Mouse (Mus musculus) embryonic facial prominence, embryonic 12.5 days (tissue): ENCODE measurements around the gene Defb21. TPM values are rescaled to one million over a fixed set of nuclear protein-coding genes. Genes with fewer than 3 reads are reported as not detected.

ENCODE experiments used
- ATAC-seq: fragments of 200-750 bp; cut with Nextera tagmentation; 2 replicates; pipeline ENCODE4 v1.8.0; 2017; ENCODE audit not compliant: insufficient number of reproducible peaks, insufficient read depth, low FRiP score, low TSS enrichment
- H3K27ac ChIP-seq: fragments of 300-500 bp; sonication (generic); 2 replicates; pipeline ENCODE4 v1.5.1; 2016; ENCODE audit warnings: mild to moderate bottlenecking
- H3K27me3 ChIP-seq: fragments of 300-500 bp; sonication (generic); 2 replicates; pipeline ENCODE4 v1.6.1; 2016; ENCODE audit warnings: mild to moderate bottlenecking, moderate library complexity
- H3K36me3 ChIP-seq: fragments of 300-500 bp; sonication (generic); 2 replicates; pipeline ENCODE4 v1.6.1; 2016; ENCODE audit warnings: mild to moderate bottlenecking
- H3K4me1 ChIP-seq: fragments of 300-500 bp; sonication (generic); 2 replicates; pipeline ENCODE4 v1.6.1; 2016
- H3K4me2 ChIP-seq: fragments of 300-500 bp; sonication (generic); replicated peaks from 2 replicates; pipeline ENCODE4 v1.6.1; 2016; ENCODE audit warnings: mild to moderate bottlenecking, moderate library complexity
- H3K4me3 ChIP-seq: fragments of 300-500 bp; sonication (generic); 2 replicates; pipeline ENCODE4 v1.5.1; 2016; ENCODE audit warnings: mild to moderate bottlenecking
- H3K9ac ChIP-seq: fragments of 300-500 bp; sonication (generic); 2 replicates; pipeline ENCODE4 v1.6.1; 2016; ENCODE audit warnings: mild to moderate bottlenecking, moderate library complexity
- H3K9me3 ChIP-seq: fragments of 300-500 bp; sonication (generic); 2 replicates; pipeline ENCODE4 v1.6.1; 2016; ENCODE audit warnings: mild to moderate bottlenecking, moderate library complexity
- WGBS: fragments of 180-500 bp; shearing (Covaris S2); methylation state at CpG from one replicate; pipeline ENCODE4 v1.1.7; 2016; 5-methylcytosine and 5-hydroxymethylcytosine counted together
- polyA plus RNA-seq: library from polyadenylated mRNA; unstranded; fragments of >200 nt; fragmentation: Nextera tagmentation; extraction: Ambion mirVana; gene quantifications from 2 replicates; pipeline ENCODE4 v1.2.1, GENCODE M21; 2016

Gene Defb21
- polyA plus RNA-seq, 1 experiment from 2014 or later, result not detected

- Histone ChIP-seq H3K4me1 (no peaks in the 10 kb centered on the region), H3K9me3 (no peaks in the 10 kb centered on the region), H3K36me3 (no peaks in the 10 kb centered on the region), H3K4me3 (no peak overlapping the region), H3K27ac (no peak overlapping the region), H3K4me2 (no peak overlapping the region), H3K27me3 (no peaks in the 10 kb centered on the region), H3K9ac (no peak overlapping the region)
- WGBS, result 80% methylated on average over 6 of the region's 6 CpGs
- ATAC-seq, result no peak
These were observed 2.2 kb upstream of the Defb21 start for GRCm38 (mm10) chr2:152570313-152570712.

- Histone ChIP-seq H3K27me3 (no peaks in the 10 kb centered on the region), H3K36me3 (no peaks in the 10 kb centered on the region), H3K9me3 (no peaks in the 10 kb centered on the region), H3K4me1 (no peaks in the 10 kb centered on the region), H3K4me3 (no peak overlapping the region), H3K4me2 (no peak overlapping the region), H3K9ac (no peak overlapping the region), H3K27ac (no peak overlapping the region)
- 87% methylated on average over 8 of the region's 8 CpGs for WGBS
- no peak for ATAC-seq
These were observed 940 bp downstream of the Defb21 start for GRCm38 (mm10) chr2:152573484-152573883.

- Histone ChIP-seq H3K4me2 (no peak within 1 kb of the TSS), H3K9me3 (no peaks in the 10 kb centered on the region), H3K36me3 (no peaks in the 10 kb centered on the region), H3K27ac (no peak within 1 kb of the TSS), H3K4me3 (no peak within 1 kb of the TSS), H3K9ac (no peak within 1 kb of the TSS), H3K27me3 (no peaks in the 10 kb centered on the region), H3K4me1 (no peaks in the 10 kb centered on the region)
- 75% methylated on average over 7 of the region's 7 CpGs for WGBS
- ATAC-seq, result no peak
These were observed 7.6 kb downstream of the Defb21 start, which contains the start of gene Defb19 for GRCm38 (mm10) chr2:152580107-152580506. TSS of gene Defb19 (minus strand) at chr2:152580312.

GRCm38 (mm10) chr2:152580612-152581011 lies 8.1 kb downstream of the Defb21 start:
- H3K27me3 ChIP-seq, result no peaks in the 10 kb centered on the region
- WGBS, result 89% methylated on average over 11 of the region's 11 CpGs
- ATAC-seq, result no peak

GRCm38 (mm10) chr2:152586926-152587560 lies 14.5 kb downstream of the Defb21 start:
- H3K4me2 ChIP-seq, result no peak overlapping the region
- no peaks in the 10 kb centered on the region for H3K9me3 ChIP-seq
- H3K4me1 ChIP-seq, result no peaks in the 10 kb centered on the region
- no peak overlapping the region for H3K4me3 ChIP-seq
- no peak overlapping the region for H3K9ac ChIP-seq
- H3K36me3 ChIP-seq, result no peaks in the 10 kb centered on the region
- no peak for ATAC-seq
- 82% methylated on average over 4 of the region's 4 CpGs for WGBS
- no peak overlapping the region for H3K27ac ChIP-seq
- H3K27me3 ChIP-seq, result no peaks in the 10 kb centered on the region

More at GRCm38 (mm10) chr2:152580612-152581011, 8.1 kb downstream of the Defb21 start:
- H3K27ac ChIP-seq, result no peak overlapping the region
- H3K4me3 ChIP-seq, result no peak overlapping the region
- no peak overlapping the region for H3K4me2 ChIP-seq
- no peaks in the 10 kb centered on the region for H3K36me3 ChIP-seq
- H3K9ac ChIP-seq, result no peak overlapping the region
- H3K4me1 ChIP-seq, result no peaks in the 10 kb centered on the region
- no peaks in the 10 kb centered on the region for H3K9me3 ChIP-seq

- Histone ChIP-seq H3K9me3 (no peaks in the 10 kb centered on the region), H3K4me1 (no peaks in the 10 kb centered on the region), H3K9ac (no peak overlapping the region), H3K27ac (no peak overlapping the region), H3K27me3 (no peaks in the 10 kb centered on the region), H3K4me3 (no peak overlapping the region), H3K4me2 (no peak overlapping the region), H3K36me3 (no peaks in the 10 kb centered on the region)
- WGBS, result 28% methylated on average over 2 of the region's 2 CpGs
- no peak for ATAC-seq
These were observed 15.9 kb downstream of the Defb21 start for GRCm38 (mm10) chr2:152588450-152588849.

- no peak overlapping the region for H3K27ac ChIP-seq
- no peaks in the 10 kb centered on the region for H3K36me3 ChIP-seq
- 30% methylated on average over 6 of the region's 6 CpGs for WGBS
- H3K9me3 ChIP-seq, result no peaks in the 10 kb centered on the region
- no peaks in the 10 kb centered on the region for H3K4me1 ChIP-seq
- H3K27me3 ChIP-seq, result no peaks in the 10 kb centered on the region
- no peak for ATAC-seq
- H3K4me2 ChIP-seq, result no peak overlapping the region
- no peak overlapping the region for H3K4me3 ChIP-seq
- no peak overlapping the region for H3K9ac ChIP-seq
These were observed 16.5 kb downstream of the Defb21 start for GRCm38 (mm10) chr2:152589021-152589420.

GRCm38 (mm10) chr2:152599299-152599698 lies 26.8 kb downstream of the Defb21 start, which contains the start of gene Defb45:
TSS of gene Defb45 (minus strand) at chr2:152599399.
- no peaks in the 10 kb centered on the region for H3K36me3 ChIP-seq
- 59% methylated on average over 7 of the region's 7 CpGs for WGBS
- H3K4me1 ChIP-seq, result no peaks in the 10 kb centered on the region
- H3K9me3 ChIP-seq, result no peaks in the 10 kb centered on the region
- no peaks in the 10 kb centered on the region for H3K27me3 ChIP-seq
- no peak within 1 kb of the TSS for H3K4me2 ChIP-seq
- ATAC-seq, result no peak
- H3K9ac ChIP-seq, result no peak within 1 kb of the TSS
- H3K4me3 ChIP-seq, result no peak within 1 kb of the TSS
- no peak within 1 kb of the TSS for H3K27ac ChIP-seq

- Histone ChIP-seq H3K9me3 (no peaks in the 10 kb centered on the region), H3K4me1 (no peaks in the 10 kb centered on the region), H3K4me3 (no peak overlapping the region), H3K9ac (no peak overlapping the region), H3K27ac (no peak overlapping the region), H3K4me2 (no peak overlapping the region), H3K36me3 (no peaks in the 10 kb centered on the region), H3K27me3 (no peaks in the 10 kb centered on the region)
- WGBS, result 83% methylated on average over 6 of the region's 6 CpGs
- no peak for ATAC-seq
These were observed 27.5 kb downstream of the Defb21 start for GRCm38 (mm10) chr2:152600076-152600475.

- no peak overlapping the region for H3K9ac ChIP-seq
- H3K9me3 ChIP-seq, result no peaks in the 10 kb centered on the region
- H3K36me3 ChIP-seq, result no peaks in the 10 kb centered on the region
- H3K27me3 ChIP-seq, result no peaks in the 10 kb centered on the region
- WGBS, result 73% methylated on average over 4 of the region's 4 CpGs
- no peaks in the 10 kb centered on the region for H3K4me1 ChIP-seq
- ATAC-seq, result no peak
- H3K4me3 ChIP-seq, result no peak overlapping the region
- no peak overlapping the region for H3K4me2 ChIP-seq
- no peak overlapping the region for H3K27ac ChIP-seq
These were observed 28.9 kb downstream of the Defb21 start for GRCm38 (mm10) chr2:152601275-152601960.

- no peak within 1 kb of the TSS for H3K4me3 ChIP-seq
- no peak within 1 kb of the TSS for H3K4me2 ChIP-seq
- no peak within 1 kb of the TSS for H3K27ac ChIP-seq
- no peak within 1 kb of the TSS for H3K9ac ChIP-seq
- 85% methylated on average over 15 of the region's 15 CpGs for WGBS
- no peaks in the 10 kb centered on the region for H3K27me3 ChIP-seq
- no peaks in the 10 kb centered on the region for H3K4me1 ChIP-seq
- no peaks in the 10 kb centered on the region for H3K9me3 ChIP-seq
- H3K36me3 ChIP-seq, result no peaks in the 10 kb centered on the region
- no peak for ATAC-seq
These were observed 31.5 kb downstream of the Defb21 start, which contains the start of gene Defb36 for GRCm38 (mm10) chr2:152604057-152604456. TSS of gene Defb36 (plus strand) at chr2:152604327.

GRCm38 (mm10) chr2:152607746-152608145 lies 35.2 kb downstream of the Defb21 start:
- no peaks in the 10 kb centered on the region; the same call in 1 of the 2 replicates for H3K27me3 ChIP-seq
- H3K9ac ChIP-seq, result no peak overlapping the region
- H3K4me2 ChIP-seq, result no peak overlapping the region
- 61% methylated on average over 6 of the region's 6 CpGs for WGBS
- no peaks in the 10 kb centered on the region for H3K36me3 ChIP-seq
- no peaks in the 10 kb centered on the region for H3K4me1 ChIP-seq
- no peak for ATAC-seq
- no peak overlapping the region for H3K4me3 ChIP-seq
- no peaks in the 10 kb centered on the region for H3K9me3 ChIP-seq
- H3K27ac ChIP-seq, result no peak overlapping the region
